Mouse (Mus musculus): ENCODE results near the gene Tcp11l1.
A peak's percentile ranks its signal among the peaks of the same experiment; 100 is the strongest.

The Tcp11l1 gene

GRCm38 (mm10) chr2:104710670-104711370 lies 1.1 kb downstream of the Tcp11l1 start:
- DNase-seq: no peak

- DNase-seq: no peak
Measured at GRCm38 (mm10) chr2:104709786-104710337, 2.1 kb downstream of the Tcp11l1 start.

- DNase-seq: no peak
Measured at GRCm38 (mm10) chr2:104704355-104704754, 7.6 kb downstream of the Tcp11l1 start.

- no peak for DNase-seq
Measured at GRCm38 (mm10) chr2:104703158-104703557, 8.8 kb downstream of the Tcp11l1 start.

GRCm38 (mm10) chr2:104699659-104700058 lies 12.3 kb downstream of the Tcp11l1 start:
- DNase-seq: no peak

GRCm38 (mm10) chr2:104692551-104692950 lies 19.4 kb downstream of the Tcp11l1 start:
- DNase-seq: no peak

GRCm38 (mm10) chr2:104690720-104691119 lies 21.2 kb downstream of the Tcp11l1 start:
- no peak for DNase-seq

- DNase-seq: no peak
Measured at GRCm38 (mm10) chr2:104688724-104689123, 23.2 kb downstream of the Tcp11l1 start.

GRCm38 (mm10) chr2:104688321-104688720 lies 23.6 kb downstream of the Tcp11l1 start:
- DNase-seq: no peak

- DNase-seq: no peak
Measured at GRCm38 (mm10) chr2:104687261-104687660, 24.7 kb downstream of the Tcp11l1 start.

GRCm38 (mm10) chr2:104685418-104685817 lies 26.6 kb downstream of the Tcp11l1 start:
- peak; percentile 91 for DNase-seq

GRCm38 (mm10) chr2:104684771-104685170 lies 27.2 kb downstream of the Tcp11l1 start:
- no peak for DNase-seq

- no peak for DNase-seq
Measured at GRCm38 (mm10) chr2:104677326-104677725, 34.6 kb downstream of the Tcp11l1 start.

GRCm38 (mm10) chr2:104671724-104672123 lies 40.2 kb downstream of the Tcp11l1 start:
- no peak for DNase-seq

- DNase-seq: no peak
Measured at GRCm38 (mm10) chr2:104669122-104669804, 42.7 kb downstream of the Tcp11l1 start.

- DNase-seq: no peak
Measured at GRCm38 (mm10) chr2:104663372-104664100, 48.4 kb downstream of the Tcp11l1 start.

- no peak for DNase-seq
Measured at GRCm38 (mm10) chr2:104658659-104659058, 53.3 kb downstream of the Tcp11l1 start.

- no peak for DNase-seq
Measured at GRCm38 (mm10) chr2:104615985-104616711, 95.8 kb downstream of the Tcp11l1 start.

GRCm38 (mm10) chr2:104614786-104615185 lies 97.2 kb downstream of the Tcp11l1 start:
- no peak for DNase-seq
